Mouse (Mus musculus) ovary, adult 2 months (tissue): ENCODE data around the gene E330009J07Rik. TPM values are rescaled to one million over a fixed set of nuclear protein-coding genes. Genes with fewer than 3 reads are reported as not detected.

Experiments
- polyA plus RNA-seq: library from polyadenylated mRNA; depleted of rRNA; stranded (reverse); fragments of >200 nt; gene quantifications from 2 replicates; pipeline ENCODE4 v1.2.3, GENCODE M21; 2012; rRNA removed

E330009J07Rik gene
- polyA plus RNA-seq, result 6.4 and 6.6 TPM in 2 replicates

DNA sequence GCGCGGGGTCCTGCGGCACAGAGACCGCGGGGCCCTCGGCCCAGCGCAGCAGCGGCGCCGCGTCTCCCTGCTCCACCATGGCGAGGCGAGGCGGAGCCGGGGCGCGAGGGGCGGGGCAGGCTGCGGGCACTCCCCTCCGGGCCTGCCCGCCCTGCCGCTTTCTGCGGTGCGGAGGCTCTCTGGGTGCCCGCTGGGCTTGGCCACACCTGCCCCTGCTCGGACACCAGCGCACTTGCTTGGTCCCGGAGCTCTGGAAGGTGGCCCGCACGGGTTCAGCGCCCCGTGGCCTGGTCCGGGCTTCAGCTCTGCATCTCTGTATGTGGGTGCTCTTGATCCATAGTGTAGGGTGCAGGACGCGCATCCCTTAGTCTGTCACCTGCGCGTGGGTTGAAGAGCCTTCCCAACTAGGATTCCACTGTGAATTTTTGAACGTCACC lies at the start of gene E330009J07Rik:
TSS of gene E330009J07Rik (minus strand) at position 89 of the 437 bp plus-strand sequence.

DNA sequence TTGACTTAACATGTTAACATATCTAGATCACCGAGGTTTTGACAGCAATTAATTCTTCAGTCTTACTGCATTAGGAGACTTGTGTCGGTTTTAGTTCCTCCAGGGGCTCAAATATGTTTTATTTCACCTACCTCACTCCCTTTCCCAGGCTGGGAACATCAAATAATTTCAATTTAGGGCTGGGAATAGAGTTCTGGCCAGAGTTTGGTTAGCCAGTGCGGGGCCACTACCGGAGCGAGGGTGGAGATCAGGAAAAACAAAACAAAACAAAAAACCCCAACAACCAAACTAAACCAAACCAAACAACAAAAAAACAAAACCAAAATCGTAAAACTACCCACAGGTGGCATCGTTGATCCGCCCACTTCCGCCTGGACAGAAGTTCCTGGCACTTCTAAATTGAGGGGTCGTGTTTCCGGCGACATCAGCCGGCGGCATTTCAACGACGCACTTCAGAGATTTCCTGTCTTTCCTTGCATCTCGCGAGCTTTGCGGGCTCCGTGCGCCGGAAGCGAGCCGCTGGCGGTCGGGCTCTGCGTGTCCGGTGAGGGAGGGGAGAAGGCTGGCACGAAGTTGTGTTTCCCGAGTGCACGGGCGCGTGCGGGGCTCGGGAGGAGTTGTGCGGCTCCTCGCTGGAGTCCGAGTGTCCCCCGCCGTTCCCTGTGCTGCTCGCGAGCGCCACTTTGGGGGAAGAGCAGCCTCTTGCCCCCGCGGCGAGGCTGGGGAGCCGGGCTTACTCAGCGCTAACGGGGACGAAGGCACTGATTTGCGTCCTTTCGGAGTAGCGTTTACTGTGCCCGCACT lies 35.2 kb upstream of the E330009J07Rik start, which contains the start of gene Ssbp1:
TSS of gene Ssbp1 (plus strand) at position 437 of the 804 bp plus-strand sequence.

DNA sequence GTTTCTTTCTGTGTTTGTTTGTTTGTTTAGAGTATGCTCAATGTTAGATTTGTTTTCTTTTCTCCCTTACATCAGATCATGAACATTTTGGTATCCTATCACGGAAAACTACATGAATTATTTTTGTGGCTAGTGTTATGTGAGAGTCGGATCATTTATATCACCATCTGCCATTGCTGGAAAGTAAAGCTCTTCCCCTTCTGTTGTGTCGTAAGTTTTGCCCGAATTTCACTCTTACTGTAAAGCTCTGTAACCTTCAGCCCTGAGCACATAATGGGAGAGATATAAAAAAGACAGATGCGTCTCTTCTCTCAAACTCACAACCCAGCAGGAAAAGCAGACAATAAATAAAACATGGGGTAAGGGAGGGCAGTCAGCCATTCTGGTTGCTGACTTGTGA lies 3.0 kb upstream of the E330009J07Rik start, which contains the start of gene Wee2:
TSS of gene Wee2 (plus strand) at position 153 of the 400 bp plus-strand sequence.

Other genes with a start within 250 kb of the E330009J07Rik start
- gene Agk, start 111.0 kb downstream of the E330009J07Rik start, polyA plus RNA-seq, result 14.2 and 22.0 TPM in 2 replicates
- 0.38 and 0.60 TPM in 2 replicates for gene Wee2, start 3.0 kb upstream of the E330009J07Rik start, polyA plus RNA-seq
- 9.4 and 11.1 TPM in 2 replicates for gene Ssbp1, start 35.2 kb upstream of the E330009J07Rik start, polyA plus RNA-seq
- not detected in 2 replicates for gene Tas2r137, start 55.1 kb upstream of the E330009J07Rik start, polyA plus RNA-seq
- gene Tas2r108, start 57.4 kb upstream of the E330009J07Rik start, polyA plus RNA-seq, result not detected in 2 replicates
- not detected in 2 replicates for gene Prss37, start 83.4 kb upstream of the E330009J07Rik start, polyA plus RNA-seq
- gene Olfr461, start 118.9 kb upstream of the E330009J07Rik start, polyA plus RNA-seq, result not detected in 2 replicates
- gene Olfr460, start 133.4 kb upstream of the E330009J07Rik start, polyA plus RNA-seq, result not detected in 2 replicates
- gene Clec5a, start 149.7 kb upstream of the E330009J07Rik start, polyA plus RNA-seq, result 0.19 TPM in 1 of 2 replicates, not detected in the other
- not detected in 2 replicates for gene Tas2r138, start 177.2 kb upstream of the E330009J07Rik start, polyA plus RNA-seq
- gene Mgam, start 192.7 kb upstream of the E330009J07Rik start, polyA plus RNA-seq, result 0.19 and 0.24 TPM in 2 replicates